Mouse (Mus musculus): ENCODE data around the gene Foxn3. TPM values are rescaled to one million over a fixed set of nuclear protein-coding genes. Genes with fewer than 3 reads are reported as not detected.

The Foxn3 gene
- polyA plus RNA-seq, 1 experiment from 2014 or later: 15.7 TPM

GRCm38 (mm10) chr12:99440953-99441352 lies 122.4 kb downstream of the Foxn3 start:
- ATAC-seq: no peak
- POLR2A ChIA-PET: no interaction called here

DNA sequence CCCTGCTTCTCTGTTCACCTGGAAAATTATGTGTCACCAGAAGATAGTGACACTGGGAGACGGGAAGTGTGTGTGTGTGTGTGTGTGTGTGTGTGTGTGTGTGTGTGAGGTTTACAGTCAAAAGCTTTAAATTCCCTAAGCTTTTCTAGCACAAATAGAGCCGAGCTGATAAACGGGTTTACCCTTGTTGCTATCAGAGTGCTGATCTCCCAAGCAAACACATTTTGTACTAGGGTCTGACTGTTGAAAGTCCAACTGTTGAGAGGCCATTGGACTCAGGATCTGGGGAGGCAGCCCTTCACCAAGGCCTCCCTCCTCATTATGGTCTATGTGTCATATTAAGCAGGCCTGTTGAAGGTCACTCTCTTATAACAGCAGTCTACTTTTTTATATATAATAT lies 123.4 kb downstream of the Foxn3 start:
- H3K27me3 ChIP-seq: no peaks in the 10 kb centered on the region
- POLR2A ChIA-PET: no interaction called here
- TF ChIP-seq CTCF (IDR thresholded peaks at IDR 0.05): no peak
- CTCF ChIA-PET: no interaction called here
- in situ Hi-C loops (cut with MboI; ENCODE audit: low pct_unique_long_range_greater_than_20kb): no loop called here
- DNase-seq (ENCODE audit: low read depth, low spot score) (no peak), ATAC-seq (no peak)

More at GRCm38 (mm10) chr12:99440953-99441352, 122.4 kb downstream of the Foxn3 start:
- no peak for DNase-seq (ENCODE audit: low read depth, low spot score)
- H3K27me3 ChIP-seq: no peaks in the 10 kb centered on the region
- TF ChIP-seq CTCF (IDR thresholded peaks at IDR 0.05): no peak
- in situ Hi-C loops (cut with MboI; ENCODE audit: low pct_unique_long_range_greater_than_20kb): no loop called here
- CTCF ChIA-PET: no interaction called here

- DNase-seq (ENCODE audit: low read depth, low spot score) (no peak), ATAC-seq (no peak)
- ChIA-PET CTCF (no interaction called here), POLR2A (no interaction called here)
- no peaks in the 10 kb centered on the region for H3K27me3 ChIP-seq
- no peak for TF ChIP-seq CTCF (IDR thresholded peaks at IDR 0.05)
- in situ Hi-C loops (cut with MboI; ENCODE audit: low pct_unique_long_range_greater_than_20kb): no loop called here
Measured at GRCm38 (mm10) chr12:99435189-99435588, 128.2 kb downstream of the Foxn3 start.

- in situ Hi-C loops (cut with MboI; ENCODE audit: low pct_unique_long_range_greater_than_20kb): no loop called here
- ChIA-PET POLR2A (no interaction called here), CTCF (interaction anchor here (1.4 kb wide), 1 partner anchor 9 kb away, joined by 5 read pairs; no protein-coding TSS in a partner anchor)
- no peak for TF ChIP-seq CTCF (IDR thresholded peaks at IDR 0.05)
- DNase-seq (ENCODE audit: low read depth, low spot score) (no peak), ATAC-seq (no peak)
- no peaks in the 10 kb centered on the region for H3K27me3 ChIP-seq
Measured at GRCm38 (mm10) chr12:99433402-99433801, 130.0 kb downstream of the Foxn3 start.

GRCm38 (mm10) chr12:99431541-99431940 lies 131.8 kb downstream of the Foxn3 start:
- DNase-seq (ENCODE audit: low read depth, low spot score) (no peak), ATAC-seq (no peak)
- no peak for TF ChIP-seq CTCF (IDR thresholded peaks at IDR 0.05)
- POLR2A ChIA-PET: no interaction called here
- in situ Hi-C loops (cut with MboI; ENCODE audit: low pct_unique_long_range_greater_than_20kb): no loop called here
- H3K27me3 ChIP-seq: no peaks in the 10 kb centered on the region
- CTCF ChIA-PET: no interaction called here

DNA sequence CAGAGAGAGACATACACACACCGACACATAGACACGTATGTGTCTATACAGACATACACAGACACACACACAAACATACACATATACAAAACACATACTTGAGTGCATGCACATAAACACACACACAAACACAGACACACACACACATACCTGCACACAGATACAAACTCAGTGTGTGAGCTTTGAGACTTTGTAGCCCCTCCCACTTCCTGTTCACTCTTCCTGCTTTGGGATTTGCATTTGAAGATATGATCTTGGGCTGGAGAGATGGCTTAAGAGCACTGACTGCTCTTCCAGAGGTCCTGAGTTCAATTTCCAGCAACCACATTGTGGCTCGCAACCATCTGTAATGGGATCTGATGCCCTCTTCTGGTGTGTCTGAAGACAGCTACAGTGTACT lies 132.4 kb downstream of the Foxn3 start:
- no peak for TF ChIP-seq CTCF (IDR thresholded peaks at IDR 0.05)
- in situ Hi-C loops (cut with MboI; ENCODE audit: low pct_unique_long_range_greater_than_20kb): no loop called here
- H3K27me3 ChIP-seq: no peaks in the 10 kb centered on the region
- ChIA-PET POLR2A (no interaction called here), CTCF (no interaction called here)
- ATAC-seq (no peak), DNase-seq (ENCODE audit: low read depth, low spot score) (no peak)

DNA sequence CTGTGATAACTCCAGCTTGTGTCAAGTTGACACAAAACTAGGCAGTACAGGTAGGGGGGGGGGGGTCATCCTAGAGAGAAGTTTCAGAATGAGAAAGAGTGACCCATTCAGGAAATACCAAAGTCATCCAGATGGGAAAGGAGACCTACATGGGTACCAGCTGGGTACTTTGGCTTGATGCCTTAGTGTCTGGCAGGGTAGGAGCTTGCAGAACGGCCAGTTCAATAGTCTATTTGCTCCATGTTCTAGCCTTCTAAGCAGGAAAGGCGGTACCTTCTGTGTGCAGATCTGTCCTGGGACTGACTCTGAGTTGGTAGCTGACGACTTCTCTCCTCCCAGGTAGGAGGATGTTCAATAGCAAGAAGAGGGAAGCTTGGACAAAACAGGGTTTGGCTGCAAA lies 134.3 kb downstream of the Foxn3 start:
- no peaks in the 10 kb centered on the region for H3K27me3 ChIP-seq
- in situ Hi-C loops (cut with MboI; ENCODE audit: low pct_unique_long_range_greater_than_20kb): no loop called here
- DNase-seq (ENCODE audit: low read depth, low spot score) (no peak), ATAC-seq (no peak)
- no peak for TF ChIP-seq CTCF (IDR thresholded peaks at IDR 0.05)
- ChIA-PET POLR2A (no interaction called here), CTCF (no interaction called here)

DNA sequence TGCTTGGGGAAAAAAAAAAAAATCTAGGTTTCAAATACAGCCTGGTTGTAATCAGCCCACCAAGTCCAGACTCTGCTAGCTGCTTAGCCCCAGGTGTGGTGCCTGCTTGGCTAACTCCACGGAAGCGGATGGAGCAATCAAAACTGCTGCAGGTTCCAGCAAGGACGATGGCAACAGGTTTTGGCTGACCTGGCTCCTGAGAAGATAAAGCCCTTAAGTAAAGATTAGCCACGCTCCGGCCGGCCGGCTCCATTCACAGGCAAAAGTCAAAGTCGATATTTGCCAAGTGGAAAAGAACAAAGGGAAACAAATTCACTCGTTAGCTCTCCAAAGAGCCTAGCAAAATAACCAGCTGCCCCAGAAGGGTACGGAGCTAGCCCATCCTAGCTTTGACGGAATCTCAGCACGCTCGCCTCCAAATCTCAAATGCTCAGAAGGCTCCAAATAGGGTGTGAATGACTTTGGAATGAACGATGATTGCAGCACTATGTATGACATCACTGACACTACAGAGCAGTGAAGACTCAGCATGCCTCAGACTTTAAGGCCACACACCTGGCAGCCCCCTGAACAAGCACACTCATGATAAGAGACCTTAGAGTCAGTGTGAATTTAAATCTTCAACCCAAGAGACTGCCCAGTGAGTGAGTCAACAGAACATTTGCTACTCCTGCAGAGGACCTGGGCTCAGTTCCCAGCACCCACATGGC lies 137.0 kb downstream of the Foxn3 start:
- POLR2A ChIA-PET: no interaction called here
- ATAC-seq (no peak), DNase-seq (ENCODE audit: low read depth, low spot score) (no peak)
- in situ Hi-C loops (cut with MboI; ENCODE audit: low pct_unique_long_range_greater_than_20kb): no loop called here
- no peak for TF ChIP-seq CTCF (IDR thresholded peaks at IDR 0.05)
- no peaks in the 10 kb centered on the region for H3K27me3 ChIP-seq
- CTCF ChIA-PET: no interaction called here

DNA sequence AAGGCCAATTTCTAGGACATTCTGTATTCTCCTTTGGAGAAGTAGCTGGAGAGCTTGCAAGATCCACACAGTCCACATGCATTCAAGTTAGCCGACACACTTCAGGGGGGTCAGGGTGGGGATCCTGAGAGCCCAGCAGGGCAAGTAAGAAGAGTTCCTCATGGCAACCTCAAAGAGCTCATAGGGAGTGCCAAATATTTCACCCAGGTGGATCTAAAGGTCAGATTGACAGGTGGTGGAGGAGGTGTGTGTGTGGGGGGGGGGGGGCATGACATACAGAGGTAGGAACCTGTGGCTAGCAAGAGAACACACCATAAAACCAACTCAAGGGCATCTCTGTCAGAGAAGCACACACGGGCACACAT lies 144.0 kb downstream of the Foxn3 start:
- CTCF ChIA-PET: no interaction called here
- DNase-seq (ENCODE audit: low read depth, low spot score) (no peak), ATAC-seq (no peak)
- no peaks in the 10 kb centered on the region for H3K27me3 ChIP-seq
- POLR2A ChIA-PET: interaction anchor here (0.6 kb wide), 2 partner anchors 13 to 442 kb away, joined by 3 read pairs; no protein-coding TSS in a partner anchor
- no peak for TF ChIP-seq CTCF (IDR thresholded peaks at IDR 0.05)
- in situ Hi-C loops (cut with MboI; ENCODE audit: low pct_unique_long_range_greater_than_20kb): no loop called here

- in situ Hi-C loops (cut with MboI; ENCODE audit: low pct_unique_long_range_greater_than_20kb): no loop called here
- ChIA-PET POLR2A (interaction anchor here (0.6 kb wide), 2 partner anchors 13 to 443 kb away, joined by 3 read pairs; no protein-coding TSS in a partner anchor), CTCF (no interaction called here)
- TF ChIP-seq CTCF (IDR thresholded peaks at IDR 0.05): no peak
- ATAC-seq (no peak), DNase-seq (ENCODE audit: low read depth, low spot score) (no peak)
- no peaks in the 10 kb centered on the region for H3K27me3 ChIP-seq
Measured at GRCm38 (mm10) chr12:99418476-99419395, 144.6 kb downstream of the Foxn3 start.

GRCm38 (mm10) chr12:99417885-99418284 lies 145.5 kb downstream of the Foxn3 start:
- ATAC-seq (no peak), DNase-seq (ENCODE audit: low read depth, low spot score) (no peak)
- H3K27me3 ChIP-seq: no peaks in the 10 kb centered on the region
- no peak for TF ChIP-seq CTCF (IDR thresholded peaks at IDR 0.05)
- CTCF ChIA-PET: no interaction called here
- POLR2A ChIA-PET: no interaction called here
- in situ Hi-C loops (cut with MboI; ENCODE audit: low pct_unique_long_range_greater_than_20kb): no loop called here
